In genomic region chr2:27691139-27691720, GRCm38 (mm10) we compare ENCODE assay signal across 11 mouse cellular contexts. TPM values are rescaled to one million over a fixed set of nuclear protein-coding genes. Genes with fewer than 3 reads are reported as not detected.
DNase-seq lines count a peak whose midpoint lies in the region; ATAC-seq lines count a peak whose summit lies in the region.
"Had no signal": no experiment of that assay in that cellular context is flagged by ENCODE, and none has a peak within 500 bp of the region (broad histone marks: within the 10 kb centered on the region; RNA-seq: fewer than 3 reads in every experiment).

No protein-coding gene starts in this region.

- DNase-seq in heart, adult 8-10 months (ENCODE audit: low spot score), result no peak
- no peak for DNase-seq in midbrain, embryonic 14.5 days
- no peak for DNase-seq in limb, embryonic 10.5 days (ENCODE audit: low spot score)
- no peak for DNase-seq in cerebellum, adult 9-11 months
- DNase-seq in gastrocnemius, postnatal 14 days, result no peak
- DNase-seq: embryo, embryonic 11 days; right cerebral cortex, postnatal 14 days; thymus, adult 18-20 months had no signal

- H3K4me2 ChIP-seq in heart, embryonic 13.5 days, result no peak overlapping the region; the same call in 1 of the 2 replicates
- no peak overlapping the region for H3K4me2 ChIP-seq in midbrain, embryonic 12.5 days (replicated peaks)
- no peak overlapping the region for H3K4me2 ChIP-seq in midbrain, embryonic 14.5 days (ENCODE audit: low read length)
- H3K4me2 ChIP-seq in stomach, embryonic 16.5 days (ENCODE audit: low read depth, low read length), result no peak overlapping the region

- peaks cover 17% of the 10 kb centered on the region for H3K27me3 ChIP-seq in heart, embryonic 13.5 days (replicated peaks)
- H3K27me3 ChIP-seq in midbrain, embryonic 12.5 days, result no peaks in the 10 kb centered on the region
- no peaks in the 10 kb centered on the region for H3K27me3 ChIP-seq in midbrain, embryonic 14.5 days (ENCODE audit: control insufficient read depth, insufficient read depth, low read length)
- H3K27me3 ChIP-seq in limb, embryonic 10.5 days (ENCODE audit: low read depth, poor library complexity, severe bottlenecking), result no peaks in the 10 kb centered on the region
- no peaks in the 10 kb centered on the region for H3K27me3 ChIP-seq in stomach, embryonic 16.5 days (ENCODE audit: control insufficient read depth, insufficient read depth, low read length)

- no peak for ATAC-seq in heart, embryonic 13.5 days (ENCODE audit: extremely low read depth, insufficient number of reproducible peaks, low FRiP score, low TSS enrichment)
- no peak for ATAC-seq in midbrain, embryonic 12.5 days (ENCODE audit: low FRiP score, low read depth)
- no peak for ATAC-seq in midbrain, embryonic 14.5 days (ENCODE audit: low FRiP score, low TSS enrichment)
- no peak for ATAC-seq in stomach, embryonic 16.5 days (ENCODE audit: insufficient read depth, low FRiP score)

- H3K4me1 ChIP-seq in heart, embryonic 13.5 days, result peaks cover 94% of the 10 kb centered on the region
- H3K4me1 ChIP-seq in midbrain, embryonic 12.5 days, result peaks cover 26% of the 10 kb centered on the region; the same call in 1 of the 2 replicates
- peaks cover 8% of the 10 kb centered on the region; the same call in 1 of the 2 replicates for H3K4me1 ChIP-seq in midbrain, embryonic 14.5 days (ENCODE audit: control insufficient read depth, insufficient read depth, low read length)
- peaks cover 45% of the 10 kb centered on the region for H3K4me1 ChIP-seq in limb, embryonic 10.5 days
- peaks cover 63% of the 10 kb centered on the region for H3K4me1 ChIP-seq in stomach, embryonic 16.5 days (ENCODE audit: control insufficient read depth, insufficient read depth, low read length)

- WGBS in heart, embryonic 13.5 days, result 65% methylated on average over 14 of the region's 14 CpGs
- WGBS in midbrain, embryonic 12.5 days, result 71% methylated on average over 14 of the region's 14 CpGs
- WGBS in midbrain, embryonic 14.5 days, result 77% methylated on average over 14 of the region's 14 CpGs
- 81% methylated on average over 14 of the region's 14 CpGs for WGBS in limb, embryonic 10.5 days
- 53% methylated on average over 14 of the region's 14 CpGs for WGBS in stomach, embryonic 16.5 days

- no peaks in the 10 kb centered on the region for H3K9me3 ChIP-seq in heart, embryonic 13.5 days
- no peaks in the 10 kb centered on the region for H3K9me3 ChIP-seq in midbrain, embryonic 12.5 days
- no peaks in the 10 kb centered on the region for H3K9me3 ChIP-seq in midbrain, embryonic 14.5 days (ENCODE audit: control insufficient read depth, low read length)
- no peaks in the 10 kb centered on the region for H3K9me3 ChIP-seq in limb, embryonic 10.5 days (replicated peaks)
- no peaks in the 10 kb centered on the region for H3K9me3 ChIP-seq in stomach, embryonic 16.5 days (replicated peaks; ENCODE audit: control insufficient read depth, low read length)

- no peaks in the 10 kb centered on the region for H3K36me3 ChIP-seq in heart, embryonic 13.5 days
- no peaks in the 10 kb centered on the region for H3K36me3 ChIP-seq in midbrain, embryonic 12.5 days
- no peaks in the 10 kb centered on the region for H3K36me3 ChIP-seq in midbrain, embryonic 14.5 days (ENCODE audit: control insufficient read depth, insufficient read depth, low read length)
- no peaks in the 10 kb centered on the region for H3K36me3 ChIP-seq in limb, embryonic 10.5 days
- H3K36me3 ChIP-seq in stomach, embryonic 16.5 days (ENCODE audit: control insufficient read depth, insufficient read depth, low read length), result no peaks in the 10 kb centered on the region

- no peak overlapping the region for H3K4me3 ChIP-seq in heart, embryonic 13.5 days
- no peak overlapping the region for H3K4me3 ChIP-seq in midbrain, embryonic 12.5 days
- no peak overlapping the region for H3K4me3 ChIP-seq in midbrain, embryonic 14.5 days (replicated peaks; ENCODE audit: low read depth, low read length)
- H3K4me3 ChIP-seq in limb, embryonic 10.5 days, result no peak overlapping the region
- H3K4me3 ChIP-seq in stomach, embryonic 16.5 days (replicated peaks; ENCODE audit: low read length), result no peak overlapping the region

- intact Hi-C loops in gastrocnemius, postnatal 14 days (cut with DNase I; ENCODE audit: low total_unique reads), result loop anchor here (5.0 kb wide), 1 partner anchor 56 kb away; no protein-coding TSS in a partner anchor

- H3K27ac ChIP-seq in heart, embryonic 13.5 days (replicated peaks), result peak overlapping the region; percentile 75
- 0 out of 2 replicates have a peak overlapping the region, but pooled peaks have one; percentile 15 for H3K27ac ChIP-seq in midbrain, embryonic 12.5 days (replicated peaks)
- H3K27ac ChIP-seq in midbrain, embryonic 14.5 days (replicated peaks; ENCODE audit: low read depth, low read length), result no peak overlapping the region
- H3K27ac ChIP-seq in limb, embryonic 10.5 days, result 0 out of 2 replicates have a peak overlapping the region, but pooled peaks have one; percentile 37
- H3K27ac ChIP-seq in stomach, embryonic 16.5 days (ENCODE audit: low read length), result peak overlapping the region; percentile 88

- H3K9ac ChIP-seq in heart, embryonic 13.5 days, result peak overlapping the region; percentile 59; the same call in 1 of the 2 replicates
- no peak overlapping the region for H3K9ac ChIP-seq in midbrain, embryonic 12.5 days (replicated peaks)
- no peak overlapping the region for H3K9ac ChIP-seq in midbrain, embryonic 14.5 days (replicated peaks; ENCODE audit: low read length)
- peak overlapping the region; percentile 23; the same call in 1 of the 2 replicates for H3K9ac ChIP-seq in stomach, embryonic 16.5 days (ENCODE audit: low read length)

RNA-seq across cellular contexts. Expression of gene Rxra, which starts 15.0 kb away (rescaled TPM):
- 6.7 and 7.4 TPM in 2 replicates for polyA plus RNA-seq in heart, embryonic 13.5 days (2015; fragmentation: Nextera tagmentation; extraction: Ambion mirVana)
- 10 to 100 TPM; 50.5 to 61.2 (median 56.9) TPM for total RNA-seq in heart, adult 8-10 months (2022)
- polyA plus RNA-seq in midbrain, embryonic 12.5 days (2016; fragmentation: Nextera tagmentation; extraction: Ambion mirVana), result 8.3 and 9.5 TPM in 2 replicates
- 1.9 and 2.5 TPM in 2 replicates for polyA plus RNA-seq in midbrain, embryonic 14.5 days (2014; fragmentation: Nextera tagmentation; extraction: Ambion mirVana)
- polyA plus RNA-seq in limb, embryonic 10.5 days (2016; fragmentation: Nextera tagmentation; extraction: Ambion mirVana), result 8.7 and 10.9 TPM in 2 replicates
- 11.9 and 12.4 TPM in 2 replicates for polyA plus RNA-seq in stomach, embryonic 16.5 days (2015; fragmentation: Nextera tagmentation; extraction: Ambion mirVana)
- total RNA-seq in gastrocnemius, postnatal 14 days (2021), result 10 to 100 TPM; 48.4 to 53.6 TPM

Comparison
In these comparisons a context has a peak if more than half of its experiments do, and no peak if none do; other contexts are left out.
1. H3K9ac ChIP-seq: peak in heart, embryonic 13.5 days (single experiment) and stomach, embryonic 16.5 days (single experiment); none in midbrain, embryonic 12.5 days (single experiment) and midbrain, embryonic 14.5 days (single experiment).